Mouse (Mus musculus) midbrain, embryonic 16.5 days (tissue): ENCODE data around the gene Stra6. TPM values are rescaled to one million over a fixed set of nuclear protein-coding genes. Genes with fewer than 3 reads are reported as not detected.
A peak's percentile ranks its signal among the peaks of the same experiment; 100 is the strongest.

Experiments used
- ATAC-seq: fragments of 200-750 bp; cut with Nextera tagmentation; 2 replicates; pipeline ENCODE4 v1.8.0; 2017; ENCODE audit warnings: moderate TSS enrichment
- H3K27ac ChIP-seq: fragments of 300-500 bp; sonication (generic); 2 replicates; pipeline ENCODE4 v1.5.1; 2014; ENCODE audit warnings: mild to moderate bottlenecking, low read length, mixed read lengths
- H3K27me3 ChIP-seq: fragments of 300-500 bp; sonication (generic); 2 replicates; pipeline ENCODE4 v1.6.1; 2014; ENCODE audit warnings: low read depth, low read length, mixed read lengths; ENCODE audit not compliant: control insufficient read depth, insufficient read depth
- H3K36me3 ChIP-seq: fragments of 300-500 bp; sonication (generic); 2 replicates; pipeline ENCODE4 v1.6.1; 2014; ENCODE audit warnings: mild to moderate bottlenecking, low read length, moderate library complexity, mixed read lengths; ENCODE audit not compliant: control insufficient read depth, insufficient read depth
- H3K4me1 ChIP-seq: fragments of 300-500 bp; sonication (generic); 2 replicates; pipeline ENCODE4 v1.6.1; 2014; ENCODE audit warnings: mild to moderate bottlenecking, low read length, mixed read lengths; ENCODE audit not compliant: control insufficient read depth, insufficient read depth
- H3K4me2 ChIP-seq: fragments of 300-500 bp; sonication (generic); 2 replicates; pipeline ENCODE4 v1.6.1; 2014; ENCODE audit warnings: mild to moderate bottlenecking, low read length, mixed read lengths
- H3K4me3 ChIP-seq: fragments of 300-500 bp; sonication (generic); 2 replicates; pipeline ENCODE4 v1.5.1; 2014; ENCODE audit warnings: low read depth, mild to moderate bottlenecking, low read length, moderate library complexity, mixed read lengths
- H3K9ac ChIP-seq: fragments of 300-500 bp; sonication (generic); 2 replicates; pipeline ENCODE4 v1.6.1; 2014; ENCODE audit warnings: low read depth, low read length, mixed read lengths
- H3K9me3 ChIP-seq: fragments of 300-500 bp; sonication (generic); replicated peaks from 2 replicates; pipeline ENCODE4 v1.6.1; 2014; ENCODE audit warnings: mild to moderate bottlenecking, low read length, mixed read lengths; ENCODE audit not compliant: control insufficient read depth, poor library complexity, severe bottlenecking
- WGBS: fragments of 180-500 bp; shearing (Covaris S2); extraction: QIAGEN DNeasy Blood & Tissue Kit; methylation state at CpG from one replicate; pipeline ENCODE4 v1.1.7; 2014; 5-methylcytosine and 5-hydroxymethylcytosine counted together
- polyA plus RNA-seq: library from polyadenylated mRNA; unstranded; fragments of >200 nt; fragmentation: Nextera tagmentation; extraction: Ambion mirVana; gene quantifications from 2 replicates; pipeline ENCODE4 v1.2.1, GENCODE M21; 2015

Stra6 gene
- polyA plus RNA-seq, 1 experiment from 2014 or later, result 8.1 TPM

- Histone ChIP-seq H3K27me3 (no peaks in the 10 kb centered on the region), H3K9ac (no peak overlapping the region), H3K27ac (no peak overlapping the region), H3K36me3 (no peaks in the 10 kb centered on the region), H3K4me2 (no peak overlapping the region), H3K9me3 (no peaks in the 10 kb centered on the region), H3K4me3 (no peak overlapping the region), H3K4me1 (0 out of 2 replicates have a peak, but pooled peaks cover 2% of the 10 kb centered on the region)
- WGBS, result 29% methylated on average over 5 of the region's 5 CpGs
- peak; percentile 45; the same call in 1 of the 2 replicates for ATAC-seq
These were observed 111.2 kb downstream of the Stra6 start for GRCm38 (mm10) chr9:58174818-58175251.

DNA sequence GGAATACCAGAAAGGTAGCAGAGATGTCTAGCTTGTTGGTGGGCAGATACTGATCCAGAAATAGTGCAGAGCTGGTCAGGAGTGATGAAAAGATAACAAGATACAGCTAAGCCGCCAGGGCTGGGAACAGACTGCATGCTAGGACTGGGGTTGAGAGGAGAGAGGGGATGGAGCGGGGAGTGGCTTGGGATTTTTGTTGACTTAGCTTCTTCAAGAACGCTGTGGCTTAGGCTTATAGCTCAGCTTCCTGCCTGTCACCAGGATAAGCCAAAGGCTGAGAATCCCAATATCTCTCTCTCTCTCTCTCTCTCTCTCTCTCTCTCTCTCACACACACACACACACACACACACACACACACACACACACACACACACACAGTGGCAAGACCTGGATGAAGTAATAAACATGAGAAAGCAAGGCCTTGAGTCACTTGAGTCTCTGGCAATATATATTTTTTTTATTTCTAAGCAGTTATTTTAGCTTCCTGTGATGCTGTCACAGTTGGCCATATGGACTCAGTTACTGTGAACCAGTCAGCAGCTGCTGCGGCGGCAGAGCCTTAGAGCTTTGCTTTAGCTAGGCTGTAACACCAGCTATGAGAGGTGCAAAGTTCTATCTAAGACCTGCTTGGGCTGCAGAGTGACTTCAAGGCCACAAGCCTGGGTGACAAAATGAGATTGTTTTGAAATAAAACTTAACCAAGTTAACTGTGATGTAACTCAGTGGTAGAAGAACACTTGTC lies 112.3 kb downstream of the Stra6 start:
- H3K4me2 ChIP-seq, result no peak overlapping the region
- 0 out of 2 replicates have a peak, but pooled peaks cover 2% of the 10 kb centered on the region for H3K4me1 ChIP-seq
- H3K4me3 ChIP-seq, result no peak overlapping the region
- H3K27ac ChIP-seq, result no peak overlapping the region
- ATAC-seq, result no peak
- no peaks in the 10 kb centered on the region for H3K36me3 ChIP-seq
- H3K27me3 ChIP-seq, result no peaks in the 10 kb centered on the region
- no peak overlapping the region for H3K9ac ChIP-seq
- no peaks in the 10 kb centered on the region for H3K9me3 ChIP-seq
- WGBS, result 44% methylated on average over 5 of the region's 5 CpGs

GRCm38 (mm10) chr9:58177165-58177564 lies 113.6 kb downstream of the Stra6 start:
- 0 out of 2 replicates have a peak, but pooled peaks cover 2% of the 10 kb centered on the region for H3K4me1 ChIP-seq
- H3K9ac ChIP-seq, result no peak overlapping the region
- H3K36me3 ChIP-seq, result no peaks in the 10 kb centered on the region
- no peak overlapping the region for H3K4me2 ChIP-seq
- no peak for ATAC-seq
- 43% methylated on average over 4 of the region's 4 CpGs for WGBS
- H3K9me3 ChIP-seq, result no peaks in the 10 kb centered on the region
- no peak overlapping the region for H3K27ac ChIP-seq
- no peaks in the 10 kb centered on the region for H3K27me3 ChIP-seq
- H3K4me3 ChIP-seq, result no peak overlapping the region

DNA sequence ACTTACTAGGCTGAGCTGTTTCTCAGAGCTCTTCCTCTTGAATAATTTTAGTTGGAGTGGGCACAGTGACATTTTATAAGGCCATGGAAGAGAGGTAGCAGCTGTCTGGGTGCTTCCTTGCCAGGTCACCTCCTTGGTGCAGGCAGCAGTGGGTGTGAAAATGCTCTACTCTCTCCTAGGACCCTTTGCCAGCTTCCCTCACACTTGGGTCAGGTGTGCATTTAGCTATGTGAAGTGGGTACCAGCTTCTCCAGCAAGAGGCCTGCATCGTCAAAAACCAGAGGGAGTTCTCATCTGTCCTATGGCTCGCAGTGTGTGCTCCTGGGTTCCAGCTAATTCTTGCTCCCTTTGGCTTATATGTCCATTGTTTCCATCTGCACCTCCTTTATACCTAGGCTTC lies 115.8 kb downstream of the Stra6 start:
- no peak for ATAC-seq
- 84% methylated on average over 2 of the region's 2 CpGs for WGBS

GRCm38 (mm10) chr9:58184456-58184855 lies 120.9 kb downstream of the Stra6 start:
- 52% methylated on average over 6 of the region's 6 CpGs for WGBS
- H3K9ac ChIP-seq, result no peak overlapping the region
- H3K27me3 ChIP-seq, result no peaks in the 10 kb centered on the region
- no peaks in the 10 kb centered on the region for H3K9me3 ChIP-seq
- H3K4me3 ChIP-seq, result no peak overlapping the region
- peaks cover 2% of the 10 kb centered on the region; the same call in 1 of the 2 replicates for H3K4me1 ChIP-seq
- no peak for ATAC-seq
- H3K27ac ChIP-seq, result no peak overlapping the region
- H3K4me2 ChIP-seq, result no peak overlapping the region
- H3K36me3 ChIP-seq, result no peaks in the 10 kb centered on the region

More for the DNA sequence above, 115.8 kb downstream of the Stra6 start:
- no peaks in the 10 kb centered on the region for H3K36me3 ChIP-seq
- no peak overlapping the region for H3K4me3 ChIP-seq
- H3K4me2 ChIP-seq, result no peak overlapping the region
- H3K9ac ChIP-seq, result no peak overlapping the region
- no peaks in the 10 kb centered on the region for H3K9me3 ChIP-seq
- no peaks in the 10 kb centered on the region for H3K27me3 ChIP-seq
- no peak overlapping the region for H3K27ac ChIP-seq
- H3K4me1 ChIP-seq, result peaks cover 3% of the 10 kb centered on the region; the same call in 1 of the 2 replicates

DNA sequence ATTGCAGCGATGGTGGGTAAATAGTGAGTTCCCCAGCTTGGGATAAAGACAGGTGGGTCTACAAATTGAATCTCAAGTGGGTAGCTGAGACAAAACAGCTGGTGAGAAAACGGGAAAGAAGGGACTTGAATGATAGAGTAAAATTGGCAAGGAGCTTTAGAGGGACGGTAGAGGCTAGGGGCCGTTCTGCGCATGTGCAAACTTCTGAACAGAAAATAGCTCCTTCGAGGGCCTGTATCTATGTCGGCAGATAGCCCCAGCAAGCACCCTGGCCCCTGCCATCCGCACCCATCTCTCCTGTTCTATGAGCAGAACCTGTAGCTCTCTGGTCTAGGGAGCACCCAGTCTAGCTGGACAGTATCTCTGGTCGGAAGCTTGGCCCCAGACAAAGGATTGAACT lies 130.6 kb downstream of the Stra6 start:
- Histone ChIP-seq H3K4me3 (no peak overlapping the region), H3K27me3 (peaks cover 18% of the 10 kb centered on the region), H3K36me3 (no peaks in the 10 kb centered on the region), H3K4me2 (peak overlapping the region; percentile 4; the same call in 1 of the 2 replicates), H3K27ac (0 out of 2 replicates have a peak overlapping the region, but pooled peaks have one; percentile 18), H3K9me3 (no peaks in the 10 kb centered on the region), H3K9ac (no peak overlapping the region), H3K4me1 (peaks cover 31% of the 10 kb centered on the region)
- 60% methylated on average over 9 of the region's 9 CpGs for WGBS
- no peak for ATAC-seq

DNA sequence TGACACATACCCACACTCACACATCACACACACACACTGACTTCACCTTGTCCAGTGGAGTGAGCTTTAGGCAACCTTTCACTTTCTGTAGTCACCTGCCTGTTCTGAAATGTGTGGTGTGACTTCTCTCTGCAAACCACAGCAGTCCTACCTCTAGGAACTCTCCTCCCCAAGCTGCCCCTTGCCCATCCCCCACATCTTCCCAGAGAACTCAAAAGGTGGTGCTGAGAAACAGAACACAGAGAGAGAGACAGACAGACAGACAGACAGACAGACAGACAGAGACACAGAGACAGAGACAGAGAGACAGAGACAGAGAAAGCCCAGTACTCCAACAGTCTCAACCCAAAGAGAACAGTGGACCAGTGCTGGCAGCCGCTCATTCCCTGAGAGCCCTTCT lies 132.1 kb downstream of the Stra6 start:
- Histone ChIP-seq H3K4me1 (peaks cover 31% of the 10 kb centered on the region), H3K9me3 (no peaks in the 10 kb centered on the region), H3K27ac (peak overlapping the region; percentile 76), H3K27me3 (peaks cover 29% of the 10 kb centered on the region), H3K4me2 (peak overlapping the region; percentile 80), H3K36me3 (no peaks in the 10 kb centered on the region), H3K4me3 (peak overlapping the region; percentile 45), H3K9ac (peak overlapping the region; percentile 62)
- WGBS, result 11% methylated on average over 1 of the region's 1 CpGs
- ATAC-seq, result no peak

- H3K9me3 ChIP-seq, result no peaks in the 10 kb centered on the region
These were observed 132.6 kb downstream of the Stra6 start for GRCm38 (mm10) chr9:58196141-58196540.

More at GRCm38 (mm10) chr9:58196141-58196540, 132.6 kb downstream of the Stra6 start:
- H3K9ac ChIP-seq, result peak overlapping the region; percentile 62
- peaks cover 33% of the 10 kb centered on the region for H3K27me3 ChIP-seq
- H3K4me1 ChIP-seq, result peaks cover 31% of the 10 kb centered on the region
- 4% methylated on average over 12 of the region's 14 CpGs for WGBS
- no peaks in the 10 kb centered on the region for H3K36me3 ChIP-seq
- peak overlapping the region; percentile 45 for H3K4me3 ChIP-seq
- ATAC-seq, result no peak
- H3K27ac ChIP-seq, result peak overlapping the region; percentile 76
- H3K4me2 ChIP-seq, result peak overlapping the region; percentile 80
